ENCODE assay signal across 11 mouse cellular contexts in genomic region chr4:128579182-128579581, GRCm38 (mm10). TPM values are rescaled to one million over a fixed set of nuclear protein-coding genes. Genes with fewer than 3 reads are reported as not detected.
DNase-seq lines count a peak whose midpoint lies in the region; ATAC-seq and TF ChIP-seq lines count a peak whose summit lies in the region.
"Had no signal": no experiment of that assay in that cellular context is flagged by ENCODE, and none has a peak within 500 bp of the region (broad histone marks: within the 10 kb centered on the region; RNA-seq: fewer than 3 reads in every experiment).

No protein-coding gene starts in this region.

- H3K27ac ChIP-seq in gastrocnemius, adult 2 months, result no peak overlapping the region
- no peak overlapping the region for H3K27ac ChIP-seq in kidney, postnatal 0 days
- H3K27ac ChIP-seq in forebrain, embryonic 10.5 days, result no peak overlapping the region
- H3K27ac ChIP-seq: midbrain, embryonic 12.5 days had no signal

- H3K4me3 ChIP-seq in gastrocnemius, adult 2 months, result no peak overlapping the region
- no peak overlapping the region for H3K4me3 ChIP-seq in kidney, postnatal 0 days (replicated peaks; ENCODE audit: low read depth, low read length)
- H3K4me3 ChIP-seq in forebrain, embryonic 10.5 days, result no peak overlapping the region
- H3K4me3 ChIP-seq: midbrain, embryonic 12.5 days had no signal

- H3K9ac ChIP-seq in kidney, postnatal 0 days (ENCODE audit: low read depth, low read length), result no peak overlapping the region
- H3K9ac ChIP-seq: midbrain, embryonic 12.5 days had no signal

- no peak for ATAC-seq in kidney, postnatal 0 days (replicated peaks; ENCODE audit: low FRiP score, low read depth)
- no peak for ATAC-seq in erythroid progenitor cell, adult 5-6 weeks (replicated peaks; ENCODE audit: low FRiP score, poor library complexity, severe bottlenecking)
- ATAC-seq: Patski had no signal

- H3K4me1 ChIP-seq in kidney, postnatal 0 days (replicated peaks; ENCODE audit: insufficient read depth, low read length), result no peaks in the 10 kb centered on the region
- no peaks in the 10 kb centered on the region for H3K4me1 ChIP-seq in forebrain, embryonic 10.5 days
- H3K4me1 ChIP-seq: midbrain, embryonic 12.5 days had no signal

- peak; percentile 62 for TF ChIP-seq CTCF in gastrocnemius, adult 2 months (IDR thresholded peaks at IDR 0.05)
- TF ChIP-seq CTCF in kidney, postnatal 0 days (IDR thresholded peaks at IDR 0.05; ENCODE audit: low read depth), result peak; percentile 58

- H3K9me3 ChIP-seq in kidney, postnatal 0 days (replicated peaks; ENCODE audit: low read length), result peaks cover 19% of the 10 kb centered on the region; the same call in 1 of the 2 replicates
- peaks cover 46% of the 10 kb centered on the region for H3K9me3 ChIP-seq in forebrain, embryonic 10.5 days

- no peak for DNase-seq in gastrocnemius, adult 2 months
- no peak for DNase-seq in gastrocnemius, adult 18-20 months (ENCODE audit: low spot score)
- DNase-seq in ES-CJ7 (ENCODE audit: low read depth, low spot score), result peak; percentile 38
- no peak for DNase-seq in kidney, postnatal 0 days (ENCODE audit: low spot score)
- peak; percentile 22 to 54 for DNase-seq in natural killer cell, adult 2 months (ENCODE audit: low spot score in 2 of 2)
- no peak for DNase-seq in forebrain, embryonic 10.5 days (ENCODE audit: extremely low spot score, low spot score)
- no peak for DNase-seq in cerebellum, adult 9-11 months

- H3K4me2 ChIP-seq in kidney, postnatal 0 days (ENCODE audit: low read length), result no peak overlapping the region
- H3K4me2 ChIP-seq: midbrain, embryonic 12.5 days had no signal

- 52% methylated on average over 4 of the region's 4 CpGs for WGBS in kidney, postnatal 0 days
- WGBS in forebrain, embryonic 10.5 days, result 58% methylated on average over 4 of the region's 4 CpGs

- no peaks in the 10 kb centered on the region for H3K27me3 ChIP-seq in kidney, postnatal 0 days (ENCODE audit: insufficient read depth, low read length)
- no peaks in the 10 kb centered on the region for H3K27me3 ChIP-seq in forebrain, embryonic 10.5 days (ENCODE audit: poor library complexity, severe bottlenecking)
- H3K27me3 ChIP-seq: midbrain, embryonic 12.5 days; Patski had no signal

- H3K36me3 ChIP-seq in kidney, postnatal 0 days (ENCODE audit: insufficient read depth, low read length), result peaks cover 18% of the 10 kb centered on the region
- H3K36me3 ChIP-seq in forebrain, embryonic 10.5 days (replicated peaks), result peaks cover 79% of the 10 kb centered on the region

- intact Hi-C loops in gastrocnemius, adult 2 months (cut with DNase I), result no loop called here

RNA-seq across cellular contexts. Expression of gene Zscan20, which starts 30.7 kb away (rescaled TPM):
- 1 to 10 TPM; 3.3 to 3.6 TPM for total RNA-seq in gastrocnemius, adult 2 months (2021)
- 1 to 10 TPM; 2.2 to 3.4 TPM for total RNA-seq in gastrocnemius, adult 18-20 months (2021)
- polyA plus RNA-seq in kidney, postnatal 0 days (2015; fragmentation: Nextera tagmentation; extraction: Ambion mirVana), result 2.2 and 2.3 TPM in 2 replicates
- 1.1 and 1.3 TPM in 2 replicates for total RNA-seq in erythroid progenitor cell, adult 5-6 weeks (2015; ENCODE audit: low replicate concordance)
- 0.77 TPM in 1 of 2 replicates, not detected in the other for total RNA-seq in erythroid progenitor cell, adult 5-6 weeks (2017; ENCODE audit: low replicate concordance)
- polyA plus RNA-seq in forebrain, embryonic 10.5 days (2016; fragmentation: Nextera tagmentation; extraction: Ambion mirVana), result 6.3 and 7.0 TPM in 2 replicates

RNA-seq across cellular contexts. Expression of gene Tlr12, which starts 39.2 kb away (rescaled TPM):
- total RNA-seq in gastrocnemius, adult 2 months (2021), result not detected
- not detected for total RNA-seq in gastrocnemius, adult 18-20 months (2021)
- polyA plus RNA-seq in kidney, postnatal 0 days (2015; fragmentation: Nextera tagmentation; extraction: Ambion mirVana), result 3.3 and 3.7 TPM in 2 replicates
- total RNA-seq in erythroid progenitor cell, adult 5-6 weeks (2015; ENCODE audit: low replicate concordance), result not detected in 2 replicates
- total RNA-seq in erythroid progenitor cell, adult 5-6 weeks (2017; ENCODE audit: low replicate concordance), result 1.7 TPM in 1 of 2 replicates, not detected in the other
- polyA plus RNA-seq in forebrain, embryonic 10.5 days (2016; fragmentation: Nextera tagmentation; extraction: Ambion mirVana), result 0.63 and 1.0 TPM in 2 replicates
- polyA plus RNA-seq: heart, embryonic 14.5 days; Patski had no signal

Comparison
In these comparisons a context has a peak if more than half of its experiments do, and no peak if none do; other contexts are left out.
1. DNase-seq: peak in ES-CJ7 (single experiment) and natural killer cell, adult 2 months (2 of 2); none in gastrocnemius, adult 2 months (single experiment), gastrocnemius, adult 18-20 months (single experiment), kidney, postnatal 0 days (single experiment), forebrain, embryonic 10.5 days (single experiment) and cerebellum, adult 9-11 months (single experiment).